Mouse (Mus musculus) bone marrow macrophage, adult 2 months (primary cell): Measurements from ENCODE around the gene Pla2g4a.

Source experiments
- CTCF ChIP-seq: IDR thresholded peaks from 2 replicates; pipeline ENCODE4 v1.5.1; 2012; ENCODE audit warnings: low read depth, mild to moderate bottlenecking, low read length, moderate library complexity
- POLR2A ChIP-seq: IDR thresholded peaks from 2 replicates; pipeline ENCODE4 v1.6.1; 2012; ENCODE audit warnings: mild to moderate bottlenecking, low read depth, low read length, borderline replicate concordance

DNA sequence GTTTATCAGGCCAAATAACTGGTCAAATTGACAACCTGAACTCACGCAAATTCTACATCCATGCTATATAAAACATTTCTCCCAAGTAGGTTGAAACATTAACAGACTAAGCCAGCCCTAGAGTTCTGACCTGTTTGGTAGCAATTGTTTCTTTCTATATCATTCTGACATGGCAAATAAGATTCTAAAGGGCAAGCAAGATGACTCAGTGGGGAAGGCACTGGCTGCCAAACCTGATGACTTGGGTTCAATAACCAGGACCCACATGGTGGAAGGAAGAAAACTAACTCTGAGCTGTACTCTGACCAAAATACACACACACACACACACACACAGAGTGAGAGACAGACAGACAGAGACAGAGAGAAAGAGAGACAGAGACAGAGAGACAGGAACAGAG lies 11.8 kb downstream of the Pla2g4a start:
- TF ChIP-seq CTCF (no peak), POLR2A (no peak)
